Mouse (Mus musculus) T-cell, adult 2 months (primary cell): Measurements from ENCODE around the gene Csnk2a2.

Experiments used
- DNase-seq: peaks from one replicate; pipeline ENCODE4 v3.0.0; 2022; ENCODE audit warnings: low spot score

Csnk2a2 gene

DNA sequence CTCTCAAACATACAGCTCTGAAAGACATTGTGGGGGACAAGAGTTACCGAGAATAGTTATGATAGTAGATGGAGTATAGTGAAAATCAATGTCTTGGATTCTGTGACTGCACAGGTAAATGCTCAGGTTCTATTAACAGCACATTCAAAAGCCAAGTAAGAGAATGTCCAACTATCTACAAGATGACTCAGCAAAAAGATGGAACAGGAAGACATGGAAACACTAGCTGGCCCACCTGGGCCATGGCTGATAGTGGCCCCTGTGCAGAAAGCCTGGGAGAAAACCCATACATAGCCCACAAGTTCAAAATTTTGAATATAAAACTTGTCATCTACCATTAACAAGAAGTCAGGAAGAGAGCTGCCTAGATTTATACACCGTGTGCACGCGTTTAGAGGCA is 19.8 kb downstream of the Csnk2a2 start:
- no peak for DNase-seq

GRCm38 (mm10) chr8:95468995-95469394 is 20.8 kb downstream of the Csnk2a2 start:
- DNase-seq = no peak

- DNase-seq = no peak
Observed at GRCm38 (mm10) chr8:95466543-95466942, 23.3 kb downstream of the Csnk2a2 start.

GRCm38 (mm10) chr8:95452518-95452917 is 37.3 kb downstream of the Csnk2a2 start:
- DNase-seq = no peak

DNA sequence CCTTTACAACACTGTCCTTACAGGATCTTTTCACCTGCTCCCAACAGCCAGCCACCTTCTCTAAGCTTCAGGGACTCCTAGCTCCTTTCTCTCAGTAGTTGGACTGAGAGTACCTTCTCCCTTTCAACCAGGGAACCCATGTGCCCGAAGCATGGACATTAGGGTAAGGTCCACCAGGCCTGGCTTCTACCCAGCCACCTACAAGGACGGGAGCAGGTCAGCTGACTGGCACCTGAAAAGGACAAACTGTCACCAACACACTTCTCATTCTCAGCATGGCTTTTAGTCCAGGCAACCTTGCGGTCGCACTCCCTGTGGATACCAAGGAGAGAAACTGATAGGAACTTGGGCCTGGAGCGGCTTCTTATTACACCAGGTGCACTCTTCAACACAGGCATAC is 39.6 kb downstream of the Csnk2a2 start:
- no peak for DNase-seq

- DNase-seq = no peak
Observed at GRCm38 (mm10) chr8:95447661-95448060, 42.2 kb downstream of the Csnk2a2 start.

- DNase-seq = no peak
Observed at GRCm38 (mm10) chr8:95445042-95445441, 44.8 kb downstream of the Csnk2a2 start.

GRCm38 (mm10) chr8:95441491-95442039 is 48.3 kb downstream of the Csnk2a2 start:
- no peak for DNase-seq

DNA sequence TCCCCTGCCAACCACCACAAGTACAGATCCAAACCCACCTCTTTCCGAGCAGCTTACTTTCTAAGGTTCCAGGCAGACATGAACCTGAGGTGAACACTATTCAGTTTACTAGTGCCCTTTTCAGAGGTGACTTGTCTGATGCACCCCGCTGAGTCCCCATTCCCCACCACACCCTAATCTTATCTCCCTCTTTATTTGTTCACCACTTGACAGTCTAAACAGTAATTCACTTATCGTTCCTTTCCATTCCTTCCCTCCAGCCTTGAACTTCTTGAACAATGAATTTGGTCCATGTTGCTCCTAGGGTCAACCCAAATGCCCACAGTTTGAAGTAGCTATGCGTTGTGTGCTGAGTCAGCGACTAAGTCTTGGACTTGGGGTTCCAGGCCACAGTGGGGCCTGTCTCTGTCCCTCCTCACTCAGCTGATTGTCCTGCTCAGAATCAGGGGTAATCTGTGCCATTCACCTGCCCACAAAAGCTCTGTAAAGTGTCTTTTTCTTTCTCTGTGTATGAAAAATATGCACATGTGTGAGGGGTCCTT is 49.6 kb downstream of the Csnk2a2 start:
- DNase-seq = no peak

- DNase-seq = no peak
Observed at GRCm38 (mm10) chr8:95439421-95439820, 50.4 kb downstream of the Csnk2a2 start.

GRCm38 (mm10) chr8:95437341-95437992 is 52.4 kb downstream of the Csnk2a2 start:
- no peak for DNase-seq

- no peak for DNase-seq
Observed at GRCm38 (mm10) chr8:95435930-95436329, 53.9 kb downstream of the Csnk2a2 start.

GRCm38 (mm10) chr8:95435471-95435870 is 54.4 kb downstream of the Csnk2a2 start:
- DNase-seq = no peak

DNA sequence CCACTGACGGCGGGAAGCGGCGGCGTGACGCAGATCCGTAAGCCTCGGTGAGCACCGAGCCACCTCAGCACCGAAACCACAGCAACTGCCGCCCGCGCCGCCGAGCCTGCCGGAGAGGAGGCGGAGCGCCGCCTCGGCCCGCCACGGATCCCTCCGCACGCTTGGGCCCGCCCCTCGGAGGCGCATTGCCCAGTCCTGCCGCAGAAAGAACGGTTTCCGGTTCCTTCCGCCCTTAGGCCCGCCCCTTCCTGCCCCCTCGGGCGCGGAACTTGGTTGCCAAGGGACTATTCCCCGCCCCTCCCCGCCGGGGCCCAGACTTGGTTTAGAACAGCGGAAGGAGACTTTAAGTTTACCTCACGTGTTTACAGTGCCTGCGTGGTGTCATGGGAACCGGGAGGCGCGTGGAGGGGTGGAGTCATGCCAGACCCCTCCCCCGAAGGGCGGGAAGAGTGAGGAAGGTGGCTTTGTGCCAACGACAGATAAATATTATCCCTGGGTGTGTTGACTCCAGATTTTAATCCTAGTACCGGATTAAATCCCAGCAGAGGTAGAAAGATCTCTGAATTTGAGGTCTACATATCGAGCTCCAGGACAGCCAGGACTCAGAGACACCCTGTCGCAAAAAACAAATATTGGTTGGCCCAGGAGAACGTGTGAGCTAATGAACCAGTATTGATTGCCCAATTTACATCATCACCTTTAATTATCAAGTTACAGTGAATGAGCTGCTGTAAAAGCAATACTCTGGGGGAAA is 55.0 kb downstream of the Csnk2a2 start, which contains the start of gene Cfap20:
Gene Cfap20, minus strand, starts transcription at position 184 of the 754 bp plus-strand sequence.
- DNase-seq = peak; percentile 100

GRCm38 (mm10) chr8:95434233-95434632 is 55.6 kb downstream of the Csnk2a2 start:
- no peak for DNase-seq

- DNase-seq = no peak
Observed at GRCm38 (mm10) chr8:95433124-95433523, 56.7 kb downstream of the Csnk2a2 start.

- no peak for DNase-seq
Observed at GRCm38 (mm10) chr8:95432471-95432870, 57.4 kb downstream of the Csnk2a2 start.

DNA sequence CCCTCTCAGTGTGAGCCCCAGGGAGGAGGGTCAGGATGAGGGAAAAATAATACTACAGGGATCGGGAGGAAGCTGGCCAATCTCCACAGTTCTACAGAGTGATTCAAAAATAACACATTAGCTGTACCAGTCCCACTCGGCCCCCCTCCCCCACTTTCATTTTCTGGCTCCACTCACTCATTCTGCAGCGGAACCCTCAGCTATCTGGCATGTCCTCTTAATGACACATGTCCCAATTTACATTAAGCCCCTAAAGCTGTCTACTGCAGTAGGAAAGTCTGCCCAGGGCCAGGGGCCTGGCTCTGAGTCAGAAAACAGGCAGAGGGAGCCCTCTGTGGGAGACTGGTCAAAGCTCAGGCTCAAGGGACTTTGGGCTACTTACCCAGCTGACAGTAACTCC is 59.9 kb downstream of the Csnk2a2 start:
- no peak for DNase-seq

DNA sequence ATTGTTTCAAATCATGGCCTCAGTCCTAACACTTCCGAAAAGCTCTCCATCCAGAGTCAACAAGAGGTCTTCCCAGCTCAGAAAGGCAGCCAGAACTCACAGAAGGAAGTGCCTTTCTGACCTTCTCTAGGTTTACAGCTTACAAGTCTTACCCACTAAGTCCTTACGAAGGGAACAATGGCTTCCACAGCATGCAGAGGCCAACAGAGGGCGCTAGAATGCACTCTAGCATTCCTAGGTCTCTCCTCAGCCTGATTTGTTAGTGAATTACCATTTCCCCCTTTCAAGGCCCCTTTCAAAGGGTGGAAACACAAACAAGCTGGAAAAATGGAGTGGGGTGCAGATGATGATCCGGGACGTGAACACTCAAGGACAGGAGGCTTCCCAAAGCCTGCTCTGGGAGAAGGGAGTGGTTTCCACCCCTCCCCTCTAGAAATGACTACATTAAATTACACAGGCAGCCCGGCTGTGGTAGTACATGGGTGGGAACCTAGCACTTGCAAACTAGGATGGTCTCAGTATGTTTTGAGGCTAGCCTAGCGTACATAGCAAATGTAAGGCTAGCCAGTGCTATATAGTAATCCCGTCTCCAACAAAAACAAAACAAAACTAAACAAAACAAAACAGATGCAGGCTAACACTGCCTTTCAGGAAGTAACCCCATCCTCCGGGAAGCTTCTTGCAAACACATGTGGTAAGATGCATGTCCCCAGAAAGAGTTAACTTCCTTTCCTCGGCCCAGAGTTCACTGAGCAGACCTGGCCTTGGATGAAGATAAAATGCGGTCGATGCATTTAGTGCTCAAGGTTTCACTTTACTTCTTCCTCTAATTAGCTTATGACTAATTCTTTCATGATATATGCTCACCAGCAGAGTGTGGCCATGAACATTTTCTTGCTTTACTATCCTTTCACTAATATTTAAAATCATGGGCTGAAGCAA is 62.0 kb downstream of the Csnk2a2 start:
- DNase-seq = peak; percentile 61

DNA sequence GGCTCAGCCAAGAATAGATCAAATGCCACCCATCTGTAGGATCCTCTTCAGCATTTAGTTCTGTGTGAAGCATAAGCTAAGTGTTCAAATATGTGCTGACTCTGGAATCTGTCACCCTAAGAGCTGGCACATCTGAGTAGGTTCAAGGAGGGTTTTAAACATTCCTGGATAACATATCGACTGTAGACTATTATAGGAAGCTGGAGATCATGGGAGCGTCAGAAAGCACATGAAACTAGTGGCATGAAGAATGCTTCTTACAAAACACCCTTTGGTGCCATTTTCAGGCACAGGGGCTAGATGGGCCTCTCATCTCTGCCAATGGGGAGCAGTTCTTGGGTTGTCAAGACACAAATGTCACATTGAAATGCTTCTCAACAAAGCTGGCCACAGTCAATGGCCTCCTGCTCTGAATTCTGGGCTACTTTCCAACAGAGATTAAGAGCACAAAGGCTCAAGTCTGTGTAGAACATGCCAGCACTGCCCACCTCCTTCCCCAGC is 63.0 kb downstream of the Csnk2a2 start:
- no peak for DNase-seq

DNA sequence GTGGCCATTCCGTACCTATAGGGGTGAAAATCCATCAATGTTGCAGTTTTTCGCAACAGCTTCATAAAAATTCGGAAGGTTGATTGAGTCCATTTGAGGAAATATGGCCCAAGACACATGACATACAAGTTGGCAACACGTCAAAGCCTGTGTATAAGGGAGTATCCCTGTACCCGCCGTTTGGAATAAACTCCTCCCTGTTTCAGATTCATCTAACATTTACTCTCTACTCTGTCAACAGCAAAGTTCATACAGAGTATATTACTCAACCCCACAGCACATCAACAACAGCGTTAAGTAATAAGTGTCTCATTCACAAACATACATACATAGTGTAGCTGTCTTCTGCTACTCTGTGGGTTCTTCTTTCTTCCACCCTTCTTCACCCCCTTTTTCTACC is 65.2 kb downstream of the Csnk2a2 start:
- no peak for DNase-seq
